Mouse (Mus musculus): Measurements from ENCODE around the gene Dlat.
"Not testable (repeated sequence)": the region's sequence is repeated elsewhere in the genome, so short reads cannot be mapped to it uniquely, and the experiment has no call there.

DNA sequence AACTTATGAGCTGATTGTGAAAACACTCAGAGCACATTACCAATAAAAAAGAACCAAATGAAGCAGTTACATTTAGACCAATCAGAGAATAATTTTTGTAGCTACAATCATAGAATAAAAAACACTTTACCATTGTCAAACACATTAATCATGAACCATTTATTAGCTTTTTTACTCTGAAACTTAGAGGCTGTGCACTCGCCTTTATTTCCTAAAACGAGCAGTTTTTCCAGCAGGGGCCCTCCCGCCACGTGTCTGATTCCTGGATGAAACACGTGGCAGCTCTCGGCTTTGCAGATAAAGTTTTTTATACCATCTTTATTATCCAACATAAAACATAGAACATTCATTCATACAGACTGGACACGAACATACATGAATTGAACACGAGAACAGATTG is 28.7 kb downstream of the Dlat start:
- TF ChIP-seq CTCF (conservative IDR thresholded peaks at IDR 0.05; ENCODE audit: low read length); POU5F1 (IDR thresholded peaks at IDR 0.05; ENCODE audit: borderline replicate concordance, low read length): not testable (repeated sequence)
